Mouse (Mus musculus) spleen, adult 2 months (tissue): ENCODE results near the gene Clec16a.

Source experiments
- CTCF ChIP-seq: fragments of 200-500 bp; IDR thresholded peaks from 2 replicates; pipeline ENCODE4 v1.5.1; 2011; ENCODE audit warnings: mild to moderate bottlenecking, inconsistent platforms; ENCODE audit not compliant: insufficient read depth, insufficient read length, insufficient replicate concordance; ENCODE audit errors: extremely low read depth
- POLR2A ChIP-seq: fragments of 200-500 bp; IDR thresholded peaks from 2 replicates; pipeline ENCODE4 v1.6.1; 2011; ENCODE audit warnings: low read depth, low read length, inconsistent platforms

DNA sequence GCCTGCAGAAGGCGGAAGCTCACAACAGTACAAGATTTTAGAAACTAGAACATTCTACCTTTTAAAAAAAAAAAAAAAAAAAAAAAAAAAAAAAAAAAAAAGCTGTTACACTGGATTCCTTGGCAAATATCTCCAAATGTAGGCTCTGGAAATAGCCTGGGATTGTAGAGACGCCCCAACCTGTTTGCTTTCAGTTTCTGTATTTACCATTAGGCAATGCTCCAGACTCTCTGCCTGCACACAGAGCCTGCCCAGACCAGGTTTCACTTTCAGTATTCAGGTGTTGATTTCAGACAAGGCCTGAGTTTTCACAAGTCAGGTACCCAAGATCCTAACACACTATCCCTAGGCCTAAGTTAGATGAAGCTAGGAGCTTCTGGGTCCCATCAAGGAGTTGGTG lies 195.9 kb downstream of the Clec16a start:
- TF ChIP-seq CTCF (no peak), POLR2A (no peak)
